Mouse (Mus musculus) layer of hippocampus, postnatal 10 days (tissue): ENCODE measurements around the gene Gm20820. TPM values are rescaled to one million over a fixed set of nuclear protein-coding genes. Genes with fewer than 3 reads are reported as not detected.
"Not testable (repeated sequence)": the region's sequence is repeated elsewhere in the genome, so short reads cannot be mapped to it uniquely, and the experiment has no call there.

ENCODE experiments used
- DNase-seq, 2 experiments: peaks; one replicate each; pipeline ENCODE4 v3.0.0; 2021; ENCODE audit warnings: low spot score in 2 of 2
- long read RNA-seq: library from polyadenylated mRNA; stranded (forward); transcript quantifications from one replicate; pipeline ENCODE4 v2.0.0, GENCODE M21; 2023
- total RNA-seq, 2 experiments: library from RNA; stranded (reverse); gene quantifications; 2 replicates each; pipeline ENCODE4 v1.2.3; 2021

The Gm20820 gene
- not detected for total RNA-seq
- long read RNA-seq: 0 reads

- DNase-seq: not testable (repeated sequence)
Observed at GRCm38 (mm10) chrY:86061472-86061871, at the start of gene Gm20820. Gm20820 (plus strand) TSS chrY:86061772.
